Mouse (Mus musculus) megakaryocyte, embryonic 14.5 days (primary cell): ENCODE results near the gene Tsn. TPM values are rescaled to one million over a fixed set of nuclear protein-coding genes. Genes with fewer than 3 reads are reported as not detected.

Experiments
- H3K27me3 ChIP-seq: replicated peaks from 2 replicates; pipeline ENCODE3; 2012; ENCODE audit warnings: inconsistent platforms
- H3K36me3 ChIP-seq: replicated peaks from 2 replicates; pipeline ENCODE3; 2012; ENCODE audit warnings: low read length, inconsistent platforms, mixed read lengths
- H3K4me1 ChIP-seq: 2 replicates; pipeline ENCODE4 v1.6.1; 2012; ENCODE audit warnings: inconsistent platforms
- H3K4me3 ChIP-seq: replicated peaks from 2 replicates; pipeline ENCODE3; 2012; ENCODE audit warnings: moderate library complexity, mild to moderate bottlenecking, inconsistent platforms
- H3K9me3 ChIP-seq: 2 replicates; pipeline ENCODE4 v1.6.1; 2012; ENCODE audit warnings: inconsistent platforms
- FLI1 ChIP-seq: IDR thresholded peaks from 2 replicates; pipeline ENCODE4 v1.6.1; 2012; ENCODE audit warnings: low read length, inconsistent platforms, mixed read lengths
- GATA1 ChIP-seq: IDR thresholded peaks from 3 replicates; pipeline ENCODE4 v1.6.1; 2012; ENCODE audit warnings: mixed read lengths, low read length, inconsistent platforms, borderline replicate concordance
- polyA plus RNA-seq: library from polyadenylated mRNA; stranded (reverse); fragments of >175 nt; gene quantifications from 2 replicates; pipeline ENCODE4 v1.2.3, GENCODE M21; 2012; ENCODE audit warnings: low replicate concordance; ENCODE audit not compliant: insufficient read depth

The Tsn gene
- polyA plus RNA-seq, 1 experiment: 3.9 TPM

DNA sequence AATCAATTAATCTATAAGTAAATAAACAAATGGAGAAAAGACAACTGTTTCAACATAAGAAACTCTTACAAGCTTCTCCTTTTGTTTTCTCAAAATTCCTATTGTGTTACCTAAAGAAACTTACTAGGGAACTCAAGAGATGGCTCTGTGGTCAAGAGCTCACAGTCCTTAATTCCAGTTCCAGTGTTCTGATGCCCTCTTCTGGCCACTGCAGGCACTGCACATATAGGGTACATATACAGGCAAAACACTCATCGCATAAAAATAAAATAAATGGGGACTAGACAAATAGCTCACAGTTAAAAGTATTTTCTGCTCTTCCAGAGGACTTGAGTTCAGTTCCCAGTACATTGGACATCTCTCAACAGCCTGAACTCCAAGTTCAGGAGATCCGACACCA is 9.2 kb upstream of the Tsn start:
- Histone ChIP-seq H3K36me3 (peaks cover 23% of the 10 kb centered on the region), H3K4me1 (peaks cover 59% of the 10 kb centered on the region), H3K27me3 (peaks cover 2% of the 10 kb centered on the region), H3K9me3 (no peaks in the 10 kb centered on the region), H3K4me3 (no peak overlapping the region)
- TF ChIP-seq FLI1 (no peak), GATA1 (no peak)

DNA sequence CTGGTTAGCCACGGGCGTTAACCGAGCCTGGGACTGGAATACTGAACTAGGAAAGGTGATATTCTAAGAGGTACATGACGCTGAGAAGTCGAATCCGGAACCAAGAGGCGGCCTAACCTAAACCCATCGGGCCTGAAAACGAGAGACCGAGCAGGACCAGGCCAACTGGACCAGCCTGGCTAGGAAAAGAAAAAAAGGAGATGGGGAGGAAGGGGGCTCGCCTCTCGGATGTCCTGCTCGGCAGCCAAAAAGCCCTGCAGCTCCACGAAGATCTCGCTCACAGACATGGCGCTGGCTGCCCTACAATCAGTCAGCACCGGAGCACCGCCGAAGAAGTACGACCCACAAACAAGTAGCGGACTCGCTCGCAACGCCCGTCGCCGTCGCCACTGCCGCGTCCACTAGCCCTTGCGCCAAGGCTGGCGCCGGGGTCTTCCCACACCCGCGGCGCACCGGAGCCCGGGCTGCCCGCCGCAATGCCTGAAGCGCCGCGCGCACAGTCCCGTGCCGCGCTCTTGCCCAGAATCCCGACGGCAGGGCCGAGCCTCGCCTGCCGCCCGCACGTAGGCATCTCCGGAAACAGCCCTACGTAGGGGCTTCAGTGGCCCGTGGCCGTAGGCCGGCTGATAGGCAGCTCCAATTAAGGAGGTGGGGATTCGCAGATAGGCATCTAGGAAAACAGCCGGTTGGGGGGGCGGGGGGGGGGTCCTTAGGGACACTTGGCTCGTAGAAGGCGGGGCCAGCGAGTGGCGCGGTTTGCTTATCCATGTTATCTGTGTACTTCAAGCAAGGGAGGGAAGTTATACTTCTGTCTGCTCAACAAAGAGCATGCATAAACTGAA is 538 bp downstream of the Tsn start:
- H3K36me3 ChIP-seq: peaks cover 23% of the 10 kb centered on the region
- H3K9me3 ChIP-seq: no peaks in the 10 kb centered on the region
- H3K4me3 ChIP-seq: peak overlapping the region; percentile 94
- peaks cover 12% of the 10 kb centered on the region for H3K4me1 ChIP-seq
- peaks cover 2% of the 10 kb centered on the region for H3K27me3 ChIP-seq
- TF ChIP-seq GATA1: no peak
- no peak for TF ChIP-seq FLI1

DNA sequence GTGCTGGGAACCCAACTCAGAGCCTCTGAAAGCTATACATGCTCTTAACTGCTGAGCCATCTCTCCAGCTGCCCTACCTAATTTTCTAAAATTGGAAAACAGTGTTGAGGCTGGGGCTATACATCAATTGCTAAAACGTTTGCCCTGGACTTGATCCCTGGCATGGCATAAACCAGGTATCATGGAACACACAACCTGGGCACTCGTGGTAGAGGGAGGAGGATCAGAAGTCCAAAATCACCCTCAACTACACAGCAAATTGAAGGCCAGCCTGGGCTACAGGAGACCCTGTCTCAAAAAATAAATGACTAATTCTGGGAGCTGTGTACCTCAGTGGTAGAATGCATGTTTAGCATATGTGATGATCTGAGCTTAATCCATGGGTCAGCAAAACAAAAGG is 13.8 kb downstream of the Tsn start:
- Histone ChIP-seq H3K4me3 (no peak overlapping the region), H3K4me1 (peaks cover 13% of the 10 kb centered on the region), H3K36me3 (peaks cover 88% of the 10 kb centered on the region), H3K27me3 (no peaks in the 10 kb centered on the region), H3K9me3 (no peaks in the 10 kb centered on the region)
- TF ChIP-seq FLI1: no peak
- TF ChIP-seq GATA1: no peak

DNA sequence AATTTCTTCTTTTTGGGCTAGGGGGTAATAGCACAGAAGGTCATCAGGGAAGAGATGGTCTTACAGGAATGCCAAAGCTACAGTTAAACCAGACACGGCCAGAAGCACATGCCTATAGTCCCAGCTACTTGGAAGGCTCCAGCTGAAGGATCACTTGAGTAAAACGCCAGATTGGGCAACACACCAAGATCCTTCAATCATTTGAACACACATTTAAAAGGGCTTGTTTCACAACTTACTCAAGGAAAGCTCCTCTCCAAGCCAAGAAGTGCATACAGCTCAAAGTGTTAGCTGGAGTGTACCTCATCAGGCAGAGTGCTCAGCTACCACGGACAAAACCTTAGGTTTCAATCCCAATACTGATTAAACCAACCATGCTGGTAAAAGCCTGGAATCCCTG is 14.9 kb downstream of the Tsn start:
- TF ChIP-seq GATA1: no peak
- no peak for TF ChIP-seq FLI1
- Histone ChIP-seq H3K4me1 (peaks cover 14% of the 10 kb centered on the region), H3K9me3 (no peaks in the 10 kb centered on the region)

DNA sequence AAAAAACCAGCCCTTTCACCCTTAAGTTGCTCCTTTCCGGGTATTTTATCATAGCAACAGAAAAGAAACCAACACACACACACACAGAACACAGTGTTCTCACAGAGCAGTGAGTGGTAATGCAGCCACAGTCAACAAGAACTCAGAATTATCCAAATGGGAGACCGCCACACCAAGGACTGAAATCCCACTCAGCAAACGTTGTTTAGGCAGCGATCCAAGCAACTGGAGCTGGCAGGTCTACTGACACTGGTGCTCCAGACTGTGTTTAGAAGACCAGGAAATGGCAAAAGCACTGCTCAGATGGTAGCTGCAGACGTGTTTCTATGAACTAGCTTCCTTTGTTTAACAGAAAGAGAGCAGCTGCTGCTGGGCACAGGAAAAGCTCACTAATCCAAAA is 16.7 kb downstream of the Tsn start:
- H3K36me3 ChIP-seq: peaks cover 59% of the 10 kb centered on the region

More for the DNA sequence above, 14.9 kb downstream of the Tsn start:
- Histone ChIP-seq H3K36me3 (peaks cover 78% of the 10 kb centered on the region), H3K4me3 (no peak overlapping the region), H3K27me3 (no peaks in the 10 kb centered on the region)

DNA sequence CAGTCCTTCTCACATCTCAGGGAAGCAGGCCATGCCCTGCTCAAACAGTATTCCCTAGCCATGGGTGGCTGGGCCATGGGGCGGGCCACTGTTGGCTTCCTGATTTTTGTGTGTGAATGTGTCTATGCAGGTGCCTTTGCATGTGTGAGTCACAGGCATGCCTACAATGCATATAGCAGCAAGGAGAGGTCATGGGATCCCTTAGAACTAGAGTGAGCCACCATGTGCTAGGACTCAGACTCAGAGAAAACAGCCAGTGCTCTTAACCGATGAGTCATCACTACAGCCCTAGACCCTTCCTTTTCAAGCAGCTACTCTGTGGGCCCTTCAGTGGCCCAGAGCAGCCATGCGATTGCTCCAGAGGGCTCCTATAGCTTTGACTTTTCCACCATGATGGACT is 17.3 kb downstream of the Tsn start:
- TF ChIP-seq FLI1 (no peak), GATA1 (no peak)
- no peak overlapping the region for H3K4me3 ChIP-seq
- peaks cover 53% of the 10 kb centered on the region for H3K36me3 ChIP-seq
- no peaks in the 10 kb centered on the region for H3K9me3 ChIP-seq
- H3K4me1 ChIP-seq: peaks cover 14% of the 10 kb centered on the region
- no peaks in the 10 kb centered on the region for H3K27me3 ChIP-seq

More for the DNA sequence above, 16.7 kb downstream of the Tsn start:
- H3K4me3 ChIP-seq: no peak overlapping the region
- no peaks in the 10 kb centered on the region for H3K9me3 ChIP-seq
- TF ChIP-seq GATA1 (no peak), FLI1 (no peak)
- H3K4me1 ChIP-seq: peaks cover 14% of the 10 kb centered on the region
- no peaks in the 10 kb centered on the region for H3K27me3 ChIP-seq

DNA sequence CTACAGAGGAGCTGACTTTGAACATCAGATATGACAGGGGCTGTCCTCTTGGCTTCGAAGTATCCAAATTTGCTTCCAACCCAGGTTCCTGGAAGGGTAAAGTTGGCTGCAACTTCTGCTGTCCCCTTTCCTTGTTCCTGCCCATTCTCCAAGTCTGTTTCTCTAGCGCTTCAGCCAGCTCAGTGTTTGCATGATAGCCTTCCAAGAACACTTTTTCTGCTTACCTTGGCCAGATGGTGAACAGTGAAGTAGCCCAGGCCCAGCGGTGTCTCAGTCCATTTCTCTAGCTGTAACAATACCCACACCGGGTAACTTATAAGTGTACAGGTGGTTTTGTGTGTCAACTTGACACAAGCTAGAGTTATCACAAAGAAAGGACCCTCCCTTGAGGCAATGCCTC is 19.2 kb downstream of the Tsn start:
- Histone ChIP-seq H3K4me1 (peaks cover 17% of the 10 kb centered on the region), H3K4me3 (no peak overlapping the region), H3K36me3 (peaks cover 34% of the 10 kb centered on the region), H3K9me3 (no peaks in the 10 kb centered on the region), H3K27me3 (no peaks in the 10 kb centered on the region)
- no peak for TF ChIP-seq FLI1
- TF ChIP-seq GATA1: no peak

DNA sequence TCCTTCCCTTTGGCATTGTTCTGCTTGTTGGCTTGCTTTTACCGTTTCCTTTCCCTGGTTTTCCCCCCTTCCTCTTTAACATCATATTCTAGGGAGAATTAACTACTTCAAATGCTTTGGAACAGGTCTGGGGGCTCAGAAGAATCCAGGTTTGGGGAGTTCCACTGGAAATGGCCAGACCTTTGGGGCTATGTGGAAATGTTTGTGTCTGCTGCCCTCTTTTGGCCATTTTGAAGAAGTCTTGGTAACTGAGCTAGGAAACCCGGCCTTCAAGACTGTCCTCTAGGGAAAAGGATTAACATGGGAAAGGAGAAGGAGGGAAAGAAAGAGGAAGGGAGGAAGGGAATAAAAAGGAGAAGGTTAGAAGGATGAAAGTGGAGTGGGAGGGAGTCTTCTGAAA is 36.4 kb downstream of the Tsn start:
- Histone ChIP-seq H3K4me3 (no peak overlapping the region), H3K4me1 (no peaks in the 10 kb centered on the region), H3K9me3 (no peaks in the 10 kb centered on the region), H3K36me3 (no peaks in the 10 kb centered on the region), H3K27me3 (no peaks in the 10 kb centered on the region)
- TF ChIP-seq FLI1: no peak
- TF ChIP-seq GATA1: no peak

DNA sequence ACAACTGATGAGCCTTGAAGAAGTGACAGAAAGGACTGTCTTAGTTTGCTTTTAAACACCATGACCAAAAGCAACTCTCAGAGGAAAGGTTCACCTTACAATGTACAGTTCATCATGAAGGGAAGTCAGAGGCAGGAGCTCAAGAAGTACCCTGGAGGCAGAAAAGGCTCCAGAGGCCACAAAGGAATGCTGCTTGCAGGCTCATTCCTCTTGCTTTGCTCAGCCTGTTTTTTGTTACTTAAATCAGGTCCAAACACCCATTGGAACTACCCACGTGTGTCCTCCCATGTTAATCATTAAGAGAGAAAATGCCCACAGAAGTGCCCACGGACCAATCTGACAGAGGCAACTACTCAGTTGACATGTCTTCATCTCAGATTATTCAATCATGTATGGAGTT is 59.6 kb downstream of the Tsn start:
- Histone ChIP-seq H3K9me3 (peaks cover 5% of the 10 kb centered on the region; the same call in 1 of the 2 replicates), H3K4me3 (no peak overlapping the region), H3K27me3 (no peaks in the 10 kb centered on the region), H3K4me1 (no peaks in the 10 kb centered on the region), H3K36me3 (no peaks in the 10 kb centered on the region)
- TF ChIP-seq GATA1 (no peak), FLI1 (no peak)

Other genes starting within 250 kb of the Tsn start
- not detected in 2 replicates for gene Gm29106, start 135.2 kb downstream of the Tsn start, polyA plus RNA-seq
- 0.90 and 8.8 TPM in 2 replicates for gene Nifk, start 10.1 kb upstream of the Tsn start, polyA plus RNA-seq
- gene Clasp1, start 77.3 kb upstream of the Tsn start, polyA plus RNA-seq: 8.3 and 18.9 TPM in 2 replicates